Mouse (Mus musculus) erythroblast, embryonic 14.5 days (primary cell): Measurements from ENCODE around the gene Zxdc.

ENCODE experiments used
- GATA1 ChIP-seq: IDR thresholded peaks from 2 replicates; pipeline ENCODE4 v1.6.1; 2012; ENCODE audit warnings: low read length, inconsistent platforms, mixed read lengths
- TAL1 ChIP-seq: IDR thresholded peaks from 3 replicates; pipeline ENCODE4 v1.6.1; 2012; ENCODE audit warnings: low read length, inconsistent platforms, mixed read lengths

GRCm38 (mm10) chr6:90431487-90431886 is 62.2 kb downstream of the Zxdc start:
- TF ChIP-seq GATA1 (no peak), TAL1 (no peak)
